8 mouse cellular contexts compared by ENCODE assay signal in the genomic region with DNA sequence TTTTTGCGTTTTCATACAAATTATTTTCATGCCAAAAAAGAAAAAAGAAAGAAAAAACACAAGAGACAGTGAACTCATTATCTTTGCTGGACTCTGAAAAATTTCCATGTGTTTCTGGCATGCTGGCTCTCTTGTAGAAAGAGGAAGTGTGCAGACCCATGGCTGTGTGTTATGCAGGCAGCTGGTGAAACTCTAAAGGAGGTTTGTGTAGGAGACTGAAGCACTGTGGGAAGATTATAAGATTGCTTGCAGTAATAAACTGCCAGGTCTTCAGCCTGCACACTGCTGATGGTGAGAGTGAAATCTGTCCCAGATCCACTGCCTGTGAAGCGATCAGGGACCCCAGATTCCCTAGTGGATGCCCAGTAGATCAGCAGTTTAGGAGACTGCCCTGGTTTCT.
DNase-seq lines count a peak whose midpoint lies in the region; ATAC-seq and TF ChIP-seq lines count a peak whose summit lies in the region.
"Not testable (repeated sequence)": the region's sequence is repeated elsewhere in the genome, so short reads cannot be mapped to it uniquely, and the experiment has no call there.

No protein-coding gene starts in this region.

- H3K36me3 ChIP-seq in CH12.LX (replicated peaks in 1 of 2; ENCODE audit: control insufficient read depth in 1 of 2, insufficient read depth in 1 of 2, low read length in 1 of 2); splenic B cell, adult 2 months (ENCODE audit: control insufficient read depth, insufficient read depth, low read length, poor library complexity, severe bottlenecking): not testable (repeated sequence)

- H3K9ac ChIP-seq in CH12.LX (ENCODE audit: insufficient read depth, low read depth), result not testable (repeated sequence)

- intact Hi-C loops in gastrocnemius, postnatal 14 days (cut with DNase I; ENCODE audit: low total_unique reads), result loop anchor here (5.0 kb wide), 1 partner anchor 192 kb away; no protein-coding TSS in a partner anchor
- intact Hi-C loops in left cerebral cortex, adult 2 months (cut with DNase I); left cerebral cortex, postnatal 36 days (cut with DNase I): not testable (repeated sequence)

- TF ChIP-seq POLR2A in CH12.LX (IDR thresholded peaks at IDR 0.05; ENCODE audit: low read depth, low read length), result not testable (repeated sequence)

- dilution Hi-C loops in CH12.LX (cut with MboI; ENCODE audit: extremely low pct_ligation_motif_present, extremely low pct_unique_long_range_greater_than_20kb, low sequenced_read_pairs), result not testable (repeated sequence)

- in situ Hi-C loops in CH12.LX (cut with MboI; ENCODE audit: low pct_ligation_motif_present, low pct_unique_long_range_greater_than_20kb, low sequenced_read_pairs), result not testable (repeated sequence)

- H3K4me2 ChIP-seq in CH12.LX (ENCODE audit: insufficient read depth, low read depth, poor library complexity, severe bottlenecking), result peak overlapping the region; percentile 71; the same call in 1 of the 2 replicates

- H3K27me3 ChIP-seq in CH12.LX (replicated peaks); splenic B cell, adult 2 months (ENCODE audit: control insufficient read depth, insufficient read depth, low read length, poor library complexity, severe bottlenecking): not testable (repeated sequence)

- DNase-seq in CH12.LX (ENCODE audit: extremely low read depth), result peak; percentile 79
- peak; percentile 3 for DNase-seq in gastrocnemius, postnatal 14 days
- DNase-seq in layer of hippocampus, adult 2 months (ENCODE audit: low spot score in 2 of 2), result peak in 1 of 2 experiments; percentile 32
- peak; percentile 7 to 17 for DNase-seq in left cerebral cortex, adult 2 months (ENCODE audit: extremely low spot score in 1 of 2, low spot score in 2 of 2)
- peak; percentile 13 to 40 for DNase-seq in left cerebral cortex, postnatal 36 days (ENCODE audit: low spot score in 2 of 2)
- DNase-seq in right cerebral cortex, adult 2 months (ENCODE audit: low spot score in 2 of 2), result peak; percentile 31 to 46
- peak; percentile 43 for DNase-seq in splenic B cell, adult 2 months (ENCODE audit: low read depth, low spot score)

- H3K9me3 ChIP-seq in CH12.LX (replicated peaks; ENCODE audit: low read length), result not testable (repeated sequence)

- H3K4me3 ChIP-seq in CH12.LX (replicated peaks in 1 of 3; ENCODE audit: low read depth in 2 of 3, low read length in 2 of 3, poor library complexity in 1 of 3); layer of hippocampus, adult 2 months; left cerebral cortex, adult 2 months: not testable (repeated sequence)

- not testable (repeated sequence) for H3K27ac ChIP-seq in CH12.LX (ENCODE audit: insufficient read depth, low read depth)
- 0 out of 2 replicates have a peak overlapping the region, but pooled peaks have one; percentile 18 for H3K27ac ChIP-seq in layer of hippocampus, adult 2 months
- peak overlapping the region; percentile 64 for H3K27ac ChIP-seq in left cerebral cortex, adult 2 months

- H3K4me1 ChIP-seq in CH12.LX (ENCODE audit: control insufficient read depth in 1 of 2, insufficient read depth in 2 of 2), result not testable (repeated sequence)

- TF ChIP-seq EP300 in CH12.LX (IDR thresholded peaks at IDR 0.05; ENCODE audit: low read length), result peak; percentile 73

- TF ChIP-seq RAD21 in CH12.LX (IDR thresholded peaks at IDR 0.05; ENCODE audit: low read depth, low read length), result not testable (repeated sequence)

- TF ChIP-seq CTCF in CH12.LX (conservative IDR thresholded peaks at IDR 0.05 in 1 of 2, IDR thresholded peaks at IDR 0.05 in 1 of 2; ENCODE audit: low read depth in 2 of 2, low read length in 2 of 2); layer of hippocampus, adult 2 months (conservative IDR thresholded peaks at IDR 0.05); left cerebral cortex, adult 2 months (IDR thresholded peaks at IDR 0.05): not testable (repeated sequence)

- not testable (repeated sequence) for H3K79me2 ChIP-seq in CH12.LX (replicated peaks; ENCODE audit: control insufficient read depth, extremely low read depth, insufficient read depth, poor library complexity, severe bottlenecking)

- ATAC-seq in common myeloid progenitor, adult 5-6 weeks (replicated peaks; ENCODE audit: low read depth, poor library complexity, severe bottlenecking), result peak; percentile 83

TF ChIP-seq in CH12.LX, 34 proteins besides CTCF, POLR2A, EP300 and RAD21:
- TF ChIP-seq BHLHE40 (IDR thresholded peaks at IDR 0.05; ENCODE audit: low read depth, low read length), result 0 out of 2 replicates have a peak, but pooled peaks have one; percentile 24
- peak; percentile 49; the same call in 1 of the 2 replicates for TF ChIP-seq IRF4 (IDR thresholded peaks at IDR 0.05; ENCODE audit: low read depth, low read length)
- peak; percentile 71 for TF ChIP-seq MAX (IDR thresholded peaks at IDR 0.05; ENCODE audit: low read length)
- peak; percentile 25; the same call in 1 of the 2 replicates for TF ChIP-seq ETS1 (conservative IDR thresholded peaks at IDR 0.05; ENCODE audit: low read depth, low read length)
- peak; percentile 67; the same call in 1 of the 2 replicates for TF ChIP-seq MYC (IDR thresholded peaks at IDR 0.05; ENCODE audit: low read depth, low read length)
